Mouse (Mus musculus) left cerebral cortex, postnatal 25 days (tissue): ENCODE data around the gene Filip1. TPM values are rescaled to one million over a fixed set of nuclear protein-coding genes. Genes with fewer than 3 reads are reported as not detected.

ENCODE experiments used
- DNase-seq, 2 experiments: peaks; one replicate each; pipeline ENCODE4 v3.0.0; 2022; ENCODE audit warnings: low spot score in 2 of 2, mixed read lengths in 1 of 2
- intact Hi-C: fragments of 180-260 bp; cut with DNase I; formaldehyde crosslinking; loops from one replicate; pipeline ENCODE4 v1.15.1; 2025
- total RNA-seq, 2 experiments: library from RNA; stranded (reverse); gene quantifications; 2 replicates each; pipeline ENCODE4 v1.2.3; 2021

Filip1 gene
- total RNA-seq, 2 experiments from 2014 or later, result 15.2 to 22.7 TPM

GRCm38 (mm10) chr9:79805426-79805825 is 207.2 kb downstream of the Filip1 start:
- intact Hi-C loops, result no loop called here
- DNase-seq, result no peak

GRCm38 (mm10) chr9:79796461-79797135 is 216.1 kb downstream of the Filip1 start:
- DNase-seq, result no peak
- intact Hi-C loops, result no loop called here

GRCm38 (mm10) chr9:79795076-79795475 is 217.6 kb downstream of the Filip1 start:
- DNase-seq, result no peak
- intact Hi-C loops, result no loop called here

- intact Hi-C loops, result loop anchor here (1.0 kb wide), 2 partner anchors 34 to 274 kb away; partner anchors contain the start of gene Cox7a2
- peak; percentile 94 to 98 for DNase-seq
These were observed 219.5 kb downstream of the Filip1 start, which contains the start of gene Tmem30a for GRCm38 (mm10) chr9:79792841-79793835. Gene Tmem30a, minus strand, starts transcription at chr9:79793507.

GRCm38 (mm10) chr9:79785794-79786085 is 226.9 kb downstream of the Filip1 start:
- peak; percentile 20 to 42 for DNase-seq
- intact Hi-C loops, result no loop called here

- no peak for DNase-seq
- intact Hi-C loops, result no loop called here
These were observed 227.5 kb downstream of the Filip1 start for GRCm38 (mm10) chr9:79784934-79785793.

- intact Hi-C loops, result no loop called here
- no peak for DNase-seq
These were observed 228.2 kb downstream of the Filip1 start for GRCm38 (mm10) chr9:79784439-79784838.

- DNase-seq, result peak in 1 of 2 experiments; percentile 14
- intact Hi-C loops, result no loop called here
These were observed 233.3 kb downstream of the Filip1 start for GRCm38 (mm10) chr9:79779354-79779753.

GRCm38 (mm10) chr9:79766991-79767545 is 245.6 kb downstream of the Filip1 start:
- DNase-seq, result no peak
- intact Hi-C loops, result no loop called here

- DNase-seq, result no peak
- intact Hi-C loops, result no loop called here
These were observed 247.3 kb downstream of the Filip1 start for GRCm38 (mm10) chr9:79765329-79765728.

Other genes starting within 250 kb of the Filip1 start
- 100 to 1,000 TPM; 255 to 267 TPM for gene Tmem30a, start 219.3 kb downstream of the Filip1 start, total RNA-seq
- 100 to 1,000 TPM; 104 to 112 TPM for gene Senp6, start 54.1 kb upstream of the Filip1 start, total RNA-seq
- 10 to 100 TPM; 55.8 to 67.1 TPM for gene Myo6, start 152.2 kb upstream of the Filip1 start, total RNA-seq